Mouse (Mus musculus) midbrain, embryonic 14.5 days (tissue): ENCODE results near the gene 1700016H13Rik. TPM values are rescaled to one million over a fixed set of nuclear protein-coding genes. Genes with fewer than 3 reads are reported as not detected.

Experiments
- ATAC-seq: fragments of 200-750 bp; cut with Nextera tagmentation; 2 replicates; pipeline ENCODE4 v1.8.0; 2017; ENCODE audit warnings: moderate number of reproducible peaks, moderate library complexity; ENCODE audit not compliant: low FRiP score, low TSS enrichment
- DNase-seq: peaks from one replicate; pipeline ENCODE4 v3.0.0-alpha.2; 2015
- H3K27ac ChIP-seq: fragments of 300-500 bp; sonication (generic); replicated peaks from 2 replicates; pipeline ENCODE4 v1.5.1; 2014; ENCODE audit warnings: mild to moderate bottlenecking, low read depth, low read length, moderate library complexity
- H3K27me3 ChIP-seq: fragments of 300-500 bp; sonication (generic); 2 replicates; pipeline ENCODE4 v1.6.1; 2014; ENCODE audit warnings: low read length, control low read depth, mixed read lengths; ENCODE audit not compliant: control insufficient read depth, insufficient read depth
- H3K36me3 ChIP-seq: fragments of 300-500 bp; sonication (generic); 2 replicates; pipeline ENCODE4 v1.6.1; 2014; ENCODE audit warnings: low read length, control low read depth; ENCODE audit not compliant: control insufficient read depth, insufficient read depth
- H3K4me1 ChIP-seq: fragments of 300-500 bp; sonication (generic); 2 replicates; pipeline ENCODE4 v1.6.1; 2014; ENCODE audit warnings: mild to moderate bottlenecking, antibody characterized with exemption, low read length, control low read depth; ENCODE audit not compliant: control insufficient read depth, insufficient read depth
- H3K4me2 ChIP-seq: fragments of 300-500 bp; sonication (generic); 2 replicates; pipeline ENCODE4 v1.6.1; 2014; ENCODE audit warnings: mild to moderate bottlenecking, low read length, moderate library complexity
- H3K4me3 ChIP-seq: fragments of 300-500 bp; sonication (generic); replicated peaks from 2 replicates; pipeline ENCODE4 v1.5.1; 2014; ENCODE audit warnings: low read depth, low read length
- H3K9ac ChIP-seq: fragments of 300-500 bp; sonication (generic); replicated peaks from 2 replicates; pipeline ENCODE4 v1.6.1; 2014; ENCODE audit warnings: mild to moderate bottlenecking, low read length, moderate library complexity
- H3K9me3 ChIP-seq: fragments of 300-500 bp; sonication (generic); 2 replicates; pipeline ENCODE4 v1.6.1; 2016; ENCODE audit warnings: low read length, control low read depth, mixed read lengths; ENCODE audit not compliant: control insufficient read depth
- WGBS: fragments of 180-500 bp; shearing (Covaris S2); extraction: QIAGEN DNeasy Blood & Tissue Kit; methylation state at CpG from one replicate; pipeline ENCODE4 v1.1.7; 2014; 5-methylcytosine and 5-hydroxymethylcytosine counted together
- polyA plus RNA-seq: library from polyadenylated mRNA; unstranded; fragments of >200 nt; fragmentation: Nextera tagmentation; extraction: Ambion mirVana; gene quantifications from 2 replicates; pipeline ENCODE4 v1.2.1, GENCODE M21; 2014

The 1700016H13Rik gene
- polyA plus RNA-seq, 1 experiment from 2014 or later: 0.29 TPM

DNA sequence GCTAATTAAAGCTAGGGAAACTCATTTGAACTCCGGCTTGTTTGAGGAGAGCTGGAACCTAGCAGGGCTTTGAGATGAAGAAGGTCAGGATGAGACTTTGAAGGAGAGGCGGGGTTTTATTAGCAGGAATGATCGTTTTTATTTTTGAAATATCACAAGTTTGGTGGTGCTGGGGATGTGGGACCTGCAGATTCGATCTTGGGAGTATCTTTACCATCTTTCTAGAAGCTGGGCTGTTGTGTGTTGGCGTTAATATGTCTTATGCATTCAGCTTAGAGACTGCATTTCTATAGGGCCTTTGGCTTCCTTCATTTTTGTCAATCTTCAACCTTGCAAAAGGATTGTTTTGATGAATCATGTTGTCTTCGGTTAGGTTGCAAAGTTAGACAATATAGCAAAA is 38.3 kb upstream of the 1700016H13Rik start:
- peaks cover 18% of the 10 kb centered on the region for H3K27me3 ChIP-seq
- no peaks in the 10 kb centered on the region for H3K36me3 ChIP-seq
- H3K4me1 ChIP-seq: peaks cover 17% of the 10 kb centered on the region
- no peak overlapping the region for H3K4me3 ChIP-seq
- H3K27ac ChIP-seq: no peak overlapping the region
- DNase-seq (no peak), ATAC-seq (no peak)
- no peak overlapping the region for H3K9ac ChIP-seq
- WGBS: 55% methylated on average over 6 of the region's 6 CpGs
- H3K4me2 ChIP-seq: peak overlapping the region; percentile 99
- no peaks in the 10 kb centered on the region for H3K9me3 ChIP-seq

DNA sequence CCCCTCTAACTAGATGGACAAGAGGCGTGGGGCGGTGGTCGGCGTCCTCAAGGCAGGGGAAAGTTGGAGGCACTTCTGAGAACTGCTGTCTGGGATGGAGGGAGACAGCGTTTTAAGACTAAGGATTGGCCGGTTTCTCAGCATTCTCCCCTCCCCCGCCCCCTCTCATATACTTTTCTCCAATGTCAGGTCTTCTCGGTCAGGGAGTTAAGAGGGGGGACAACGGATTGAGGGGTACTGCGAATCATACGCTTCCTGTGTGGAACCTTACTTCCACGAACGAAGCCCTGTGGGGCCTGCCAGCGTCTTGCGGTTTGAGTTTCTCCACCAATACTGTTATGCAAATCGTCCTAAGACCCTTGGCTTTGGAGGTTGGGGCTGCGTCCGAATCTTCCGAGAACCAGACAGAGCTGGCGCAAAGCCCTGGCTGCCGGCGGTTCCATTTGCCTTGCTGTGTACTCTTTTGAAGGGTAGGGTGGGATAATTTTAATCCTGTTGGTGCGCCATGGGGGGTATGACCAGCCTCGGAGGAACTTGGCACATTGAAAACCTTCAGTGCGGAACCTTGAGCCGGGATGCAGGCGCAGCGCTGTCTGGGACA is 37.3 kb upstream of the 1700016H13Rik start:
- Histone ChIP-seq H3K4me2 (peak overlapping the region; percentile 99), H3K4me1 (peaks cover 17% of the 10 kb centered on the region), H3K36me3 (no peaks in the 10 kb centered on the region), H3K27me3 (peaks cover 18% of the 10 kb centered on the region), H3K9ac (no peak overlapping the region), H3K4me3 (peak overlapping the region; percentile 48), H3K27ac (no peak overlapping the region), H3K9me3 (no peaks in the 10 kb centered on the region)
- ATAC-seq (peak; percentile 46), DNase-seq (peak; percentile 72)
- WGBS: under 1% methylated on average over 28 of the region's 28 CpGs

DNA sequence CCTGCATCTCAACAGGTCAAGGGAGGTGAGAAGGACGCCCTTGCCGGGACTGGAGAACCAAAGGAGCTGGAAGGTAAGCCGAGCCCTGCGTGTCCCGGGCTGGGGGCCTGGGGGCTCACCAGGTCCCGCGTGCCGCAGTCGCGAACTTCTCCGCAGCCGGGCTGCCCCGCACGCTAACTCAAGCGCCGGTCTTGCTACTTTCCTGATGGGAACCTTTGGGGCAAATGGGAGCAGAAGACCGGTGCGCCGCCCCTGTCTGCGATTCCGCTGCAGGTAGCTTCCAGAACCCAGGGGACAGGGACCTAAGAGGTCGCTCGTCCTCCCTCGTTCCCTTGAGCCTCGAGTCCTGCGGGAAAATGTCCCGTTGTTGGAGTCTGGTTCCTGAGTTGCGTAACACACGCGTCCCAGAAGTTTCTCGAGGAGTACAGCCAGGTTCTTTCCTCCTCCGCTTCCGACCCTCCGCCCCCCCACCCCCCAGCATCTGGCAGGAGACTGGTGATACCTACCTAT is 36.8 kb upstream of the 1700016H13Rik start:
- Histone ChIP-seq H3K9ac (peak overlapping the region; percentile 46; the same call in 1 of the 2 replicates), H3K4me3 (peak overlapping the region; percentile 48), H3K27ac (no peak overlapping the region), H3K27me3 (peaks cover 18% of the 10 kb centered on the region), H3K9me3 (no peaks in the 10 kb centered on the region), H3K4me1 (peaks cover 17% of the 10 kb centered on the region), H3K4me2 (peak overlapping the region; percentile 99), H3K36me3 (no peaks in the 10 kb centered on the region)
- 0% methylated on average over 34 of the region's 34 CpGs for WGBS
- ATAC-seq: peak; percentile 51; the same call in 1 of the 2 replicates
- DNase-seq: peak; percentile 38

DNA sequence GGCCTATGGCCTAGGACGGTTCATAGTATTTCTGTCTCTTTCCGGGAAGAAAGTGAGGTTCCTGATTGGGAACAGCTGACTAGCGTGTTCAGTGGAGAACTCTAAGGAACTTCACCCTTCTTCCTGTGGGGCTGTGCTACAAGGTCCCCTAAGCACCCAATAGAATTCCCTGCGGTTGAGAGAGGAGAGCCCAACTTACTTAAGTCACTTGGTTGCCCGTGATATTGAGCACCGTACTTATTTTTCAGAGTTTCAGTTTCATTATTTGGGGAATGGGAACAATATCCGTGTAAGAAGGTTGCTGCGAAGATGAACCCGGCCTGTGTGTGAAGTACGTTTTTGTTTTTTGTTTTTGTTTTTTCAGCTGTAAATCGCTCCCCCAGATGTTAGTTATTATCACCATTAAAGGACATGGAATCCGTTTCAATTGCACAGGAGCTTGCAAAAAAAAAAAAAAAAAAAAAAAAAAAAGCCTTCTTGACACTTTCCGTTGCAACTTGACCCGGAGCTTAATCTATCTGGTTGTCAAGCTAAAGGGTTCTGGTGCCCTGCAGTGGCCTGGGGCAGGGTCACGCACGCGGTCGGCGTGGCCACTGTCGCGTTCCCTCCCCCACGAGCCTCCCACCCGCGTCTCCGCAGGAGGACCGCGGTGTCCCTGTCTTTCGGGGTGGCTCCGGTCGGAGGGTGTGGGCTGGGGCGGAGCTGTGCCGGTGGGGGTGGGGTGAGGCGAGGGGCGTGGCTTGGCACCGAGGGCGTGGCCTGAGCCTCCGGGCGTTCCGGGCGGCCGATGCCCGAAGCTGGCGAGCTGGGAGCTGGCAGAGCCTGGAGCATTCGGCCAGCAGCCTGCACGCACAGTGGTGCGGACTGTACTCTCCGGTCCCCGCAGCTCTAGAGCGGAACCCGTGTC is 36.1 kb upstream of the 1700016H13Rik start, which contains the start of gene Aff1:
TSS of gene Aff1 (plus strand) at position 751 of the 907 bp plus-strand sequence.
- peak; percentile 85 for ATAC-seq
- Histone ChIP-seq H3K4me1 (peaks cover 17% of the 10 kb centered on the region), H3K4me3 (peak within 1 kb of the TSS; percentile 48), H3K27me3 (peaks cover 18% of the 10 kb centered on the region), H3K9me3 (no peaks in the 10 kb centered on the region), H3K36me3 (no peaks in the 10 kb centered on the region), H3K4me2 (peak within 1 kb of the TSS; percentile 99), H3K27ac (no peak within 1 kb of the TSS), H3K9ac (peak within 1 kb of the TSS; percentile 46; the same call in 1 of the 2 replicates)
- peak; percentile 83 for DNase-seq
- 6% methylated on average over 50 of the region's 50 CpGs for WGBS

DNA sequence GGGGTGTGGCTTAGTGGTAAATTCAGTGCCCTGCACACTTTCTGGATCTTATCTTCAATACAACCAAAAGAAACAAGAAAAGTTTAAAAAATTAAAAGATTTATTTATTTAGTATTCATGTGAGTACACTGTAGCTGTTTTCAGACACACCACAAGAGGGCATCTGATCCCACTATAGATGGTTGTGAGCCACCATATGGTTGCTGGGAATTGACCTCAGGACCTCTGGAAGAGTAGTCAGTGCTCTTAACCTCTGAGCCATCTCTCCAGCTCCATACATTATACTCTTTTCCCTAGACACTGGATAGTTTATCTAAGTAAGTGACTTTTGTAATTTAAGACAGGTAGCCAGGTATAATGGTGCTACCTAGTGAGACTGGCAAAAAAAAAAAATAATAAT is 35.4 kb upstream of the 1700016H13Rik start:
- Histone ChIP-seq H3K9me3 (no peaks in the 10 kb centered on the region), H3K4me1 (peaks cover 17% of the 10 kb centered on the region), H3K36me3 (no peaks in the 10 kb centered on the region), H3K4me3 (no peak overlapping the region), H3K27ac (no peak overlapping the region), H3K9ac (no peak overlapping the region), H3K27me3 (peaks cover 18% of the 10 kb centered on the region), H3K4me2 (no peak overlapping the region)
- DNase-seq: no peak
- ATAC-seq: no peak

DNA sequence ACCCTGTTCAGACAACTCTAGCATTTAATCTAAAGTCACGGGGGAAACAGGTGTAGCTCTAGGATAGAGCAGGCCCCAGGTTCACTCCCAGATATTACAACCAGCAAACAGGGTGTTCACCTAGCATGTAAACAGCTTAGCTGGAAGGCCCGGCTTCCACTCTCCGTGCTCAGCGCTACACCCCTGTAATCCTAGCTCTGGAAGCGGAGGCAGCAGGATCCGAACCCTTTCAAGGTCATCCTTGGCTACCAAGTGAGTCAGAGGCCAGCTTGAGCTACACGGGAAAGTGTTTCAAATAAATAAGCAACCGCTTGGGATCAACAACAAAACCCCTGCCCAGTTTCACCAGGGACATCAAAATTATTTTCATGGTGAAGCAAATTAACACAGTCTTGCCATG is 34.4 kb upstream of the 1700016H13Rik start:
- WGBS: 91% methylated on average over 8 of the region's 8 CpGs
- Histone ChIP-seq H3K27me3 (peaks cover 18% of the 10 kb centered on the region), H3K36me3 (no peaks in the 10 kb centered on the region), H3K9ac (no peak overlapping the region), H3K4me2 (no peak overlapping the region), H3K4me3 (no peak overlapping the region), H3K9me3 (no peaks in the 10 kb centered on the region), H3K27ac (no peak overlapping the region), H3K4me1 (peaks cover 17% of the 10 kb centered on the region)
- ATAC-seq (no peak), DNase-seq (no peak)

DNA sequence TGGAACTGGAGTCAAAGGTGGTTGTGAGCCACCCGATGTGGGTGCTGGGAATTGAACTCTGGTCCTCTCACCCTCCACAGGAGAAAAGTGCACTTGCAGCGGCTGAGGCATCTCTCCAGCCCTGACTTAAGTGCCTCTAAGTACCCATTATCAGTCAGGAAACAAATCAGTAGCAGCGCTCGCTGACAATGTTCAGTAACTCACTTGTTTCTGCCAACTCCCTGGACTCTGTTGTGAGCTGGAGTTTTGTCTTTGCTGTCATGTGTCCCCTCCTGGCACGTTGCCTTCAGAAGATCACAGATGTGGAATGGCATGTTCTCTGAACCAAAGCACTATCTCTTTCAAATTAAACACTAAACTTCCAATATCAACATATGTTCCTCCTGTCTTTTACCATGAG is 33.8 kb upstream of the 1700016H13Rik start:
- H3K4me1 ChIP-seq: peaks cover 17% of the 10 kb centered on the region
- no peak overlapping the region for H3K4me2 ChIP-seq
- ATAC-seq (no peak), DNase-seq (no peak)
- 87% methylated on average over 5 of the region's 5 CpGs for WGBS
- no peak overlapping the region for H3K27ac ChIP-seq
- H3K9ac ChIP-seq: no peak overlapping the region
- H3K27me3 ChIP-seq: peaks cover 18% of the 10 kb centered on the region
- H3K4me3 ChIP-seq: no peak overlapping the region
- H3K9me3 ChIP-seq: no peaks in the 10 kb centered on the region
- no peaks in the 10 kb centered on the region for H3K36me3 ChIP-seq

DNA sequence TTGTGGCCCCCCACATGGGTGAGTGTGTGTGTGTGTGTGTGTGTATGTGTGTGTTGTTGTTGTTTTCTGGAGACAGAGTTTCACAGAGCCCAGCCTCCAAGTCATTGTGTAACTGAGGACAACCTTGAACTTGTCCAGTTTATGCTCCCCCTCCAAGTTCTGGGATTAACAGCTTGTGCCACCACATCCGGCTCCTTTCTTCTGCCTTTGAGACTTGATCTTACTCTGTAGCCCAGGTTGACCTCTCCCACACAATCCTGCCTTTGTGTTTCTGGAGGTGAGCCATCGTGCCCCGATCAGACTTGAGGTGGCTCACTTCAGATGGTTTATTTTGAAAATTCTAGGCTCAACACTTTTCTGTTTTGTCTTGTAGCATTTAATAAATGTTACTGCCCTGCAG is 26.0 kb upstream of the 1700016H13Rik start:
- H3K9ac ChIP-seq: no peak overlapping the region
- H3K9me3 ChIP-seq: no peaks in the 10 kb centered on the region
- H3K4me2 ChIP-seq: no peak overlapping the region
- no peaks in the 10 kb centered on the region for H3K4me1 ChIP-seq
- H3K27me3 ChIP-seq: no peaks in the 10 kb centered on the region
- H3K36me3 ChIP-seq: no peaks in the 10 kb centered on the region
- no peak for DNase-seq
- H3K27ac ChIP-seq: no peak overlapping the region
- WGBS: 67% methylated on average over 3 of the region's 3 CpGs
- H3K4me3 ChIP-seq: no peak overlapping the region
- ATAC-seq: no peak
